Mouse (Mus musculus) heart, embryonic 13.5 days (tissue): Measurements from ENCODE around the gene Ess2. TPM values are rescaled to one million over a fixed set of nuclear protein-coding genes. Genes with fewer than 3 reads are reported as not detected.

ENCODE experiments used
- ATAC-seq: fragments of 200-750 bp; cut with Nextera tagmentation; 2 replicates; pipeline ENCODE4 v1.8.0; 2017; ENCODE audit warnings: moderate TSS enrichment; ENCODE audit not compliant: insufficient number of reproducible peaks, low FRiP score, low TSS enrichment; ENCODE audit errors: extremely low read depth
- H3K27ac ChIP-seq: fragments of 300-500 bp; sonication (generic); replicated peaks from 2 replicates; pipeline ENCODE4 v1.5.1; 2015; ENCODE audit warnings: moderate library complexity, mild to moderate bottlenecking, inconsistent platforms
- H3K27me3 ChIP-seq: fragments of 300-500 bp; sonication (generic); replicated peaks from 2 replicates; pipeline ENCODE4 v1.6.1; 2015; ENCODE audit warnings: mild to moderate bottlenecking, inconsistent platforms
- H3K36me3 ChIP-seq: fragments of 300-500 bp; sonication (generic); 2 replicates; pipeline ENCODE4 v1.6.1; 2015; ENCODE audit warnings: mild to moderate bottlenecking, inconsistent platforms
- H3K4me1 ChIP-seq: fragments of 300-500 bp; sonication (generic); 2 replicates; pipeline ENCODE4 v1.6.1; 2015; ENCODE audit warnings: inconsistent platforms
- H3K4me2 ChIP-seq: fragments of 300-500 bp; sonication (generic); 2 replicates; pipeline ENCODE4 v1.6.1; 2015; ENCODE audit warnings: inconsistent platforms, mild to moderate bottlenecking, moderate library complexity
- H3K4me3 ChIP-seq: fragments of 300-500 bp; sonication (generic); 2 replicates; pipeline ENCODE4 v1.5.1; 2015; ENCODE audit warnings: moderate library complexity, mild to moderate bottlenecking, inconsistent platforms
- H3K9ac ChIP-seq: fragments of 300-500 bp; sonication (generic); 2 replicates; pipeline ENCODE4 v1.6.1; 2015; ENCODE audit warnings: inconsistent platforms, mild to moderate bottlenecking, moderate library complexity
- H3K9me3 ChIP-seq: fragments of 300-500 bp; sonication (generic); 2 replicates; pipeline ENCODE4 v1.6.1; 2016; ENCODE audit warnings: inconsistent platforms
- WGBS: fragments of 180-500 bp; shearing (Covaris S2); methylation state at CpG from one replicate; pipeline ENCODE4 v1.1.7; 2015; ENCODE audit warnings: mixed read lengths; 5-methylcytosine and 5-hydroxymethylcytosine counted together
- polyA plus RNA-seq: library from polyadenylated mRNA; unstranded; fragments of >200 nt; fragmentation: Nextera tagmentation; extraction: Ambion mirVana; gene quantifications from 2 replicates; pipeline ENCODE4 v1.2.1, GENCODE M21; 2015

Ess2 gene
- polyA plus RNA-seq, 1 experiment from 2014 or later: 27.5 TPM

- ATAC-seq: no peak
- H3K27me3 ChIP-seq: peaks cover 46% of the 10 kb centered on the region
- 55% methylated on average over 3 of the region's 3 CpGs for WGBS
These were observed 23.3 kb upstream of the Ess2 start for GRCm38 (mm10) chr16:17934445-17934910.

GRCm38 (mm10) chr16:17933594-17934444, 22.7 kb upstream of the Ess2 start:
- H3K9ac ChIP-seq: no peak overlapping the region
- H3K4me3 ChIP-seq: no peak overlapping the region
- 50% methylated on average over 9 of the region's 9 CpGs for WGBS
- ATAC-seq: no peak
- peaks cover 10% of the 10 kb centered on the region for H3K4me1 ChIP-seq
- H3K4me2 ChIP-seq: no peak overlapping the region
- no peak overlapping the region for H3K27ac ChIP-seq
- H3K36me3 ChIP-seq: no peaks in the 10 kb centered on the region
- H3K9me3 ChIP-seq: no peaks in the 10 kb centered on the region
- peaks cover 46% of the 10 kb centered on the region for H3K27me3 ChIP-seq

More at GRCm38 (mm10) chr16:17934445-17934910, 23.3 kb upstream of the Ess2 start:
- Histone ChIP-seq H3K27ac (no peak overlapping the region), H3K4me3 (no peak overlapping the region), H3K9ac (no peak overlapping the region), H3K4me1 (peaks cover 12% of the 10 kb centered on the region; the same call in 1 of the 2 replicates), H3K36me3 (no peaks in the 10 kb centered on the region), H3K4me2 (no peak overlapping the region), H3K9me3 (no peaks in the 10 kb centered on the region)

- Histone ChIP-seq H3K9ac (no peak overlapping the region), H3K4me3 (no peak overlapping the region), H3K27ac (no peak overlapping the region), H3K4me1 (peaks cover 11% of the 10 kb centered on the region), H3K9me3 (no peaks in the 10 kb centered on the region), H3K36me3 (no peaks in the 10 kb centered on the region), H3K27me3 (peaks cover 32% of the 10 kb centered on the region), H3K4me2 (no peak overlapping the region)
- WGBS: 62% methylated on average over 5 of the region's 5 CpGs
- no peak for ATAC-seq
These were observed 20.8 kb upstream of the Ess2 start for GRCm38 (mm10) chr16:17931906-17932460.

GRCm38 (mm10) chr16:17929631-17930030, 18.5 kb upstream of the Ess2 start:
- ATAC-seq: no peak

GRCm38 (mm10) chr16:17929211-17929610, 18.1 kb upstream of the Ess2 start:
- no peak overlapping the region; the same call in 1 of the 2 replicates for H3K27ac ChIP-seq
- H3K27me3 ChIP-seq: peaks cover 5% of the 10 kb centered on the region; the same call in 1 of the 2 replicates
- 0 out of 2 replicates have a peak overlapping the region, but pooled peaks have one; percentile 91 for H3K9ac ChIP-seq
- H3K4me2 ChIP-seq: peak overlapping the region; percentile 96
- peaks cover 19% of the 10 kb centered on the region for H3K36me3 ChIP-seq
- 34% methylated on average over 2 of the region's 2 CpGs for WGBS
- ATAC-seq: no peak
- peaks cover 18% of the 10 kb centered on the region for H3K4me1 ChIP-seq
- no peak overlapping the region for H3K4me3 ChIP-seq
- H3K9me3 ChIP-seq: no peaks in the 10 kb centered on the region

More at GRCm38 (mm10) chr16:17929631-17930030, 18.5 kb upstream of the Ess2 start:
- Histone ChIP-seq H3K4me3 (no peak overlapping the region), H3K9me3 (no peaks in the 10 kb centered on the region), H3K4me1 (peaks cover 18% of the 10 kb centered on the region), H3K27me3 (peaks cover 9% of the 10 kb centered on the region), H3K36me3 (peaks cover 19% of the 10 kb centered on the region), H3K9ac (no peak overlapping the region), H3K4me2 (no peak overlapping the region), H3K27ac (no peak overlapping the region)
- WGBS: 88% methylated on average over 2 of the region's 2 CpGs

DNA sequence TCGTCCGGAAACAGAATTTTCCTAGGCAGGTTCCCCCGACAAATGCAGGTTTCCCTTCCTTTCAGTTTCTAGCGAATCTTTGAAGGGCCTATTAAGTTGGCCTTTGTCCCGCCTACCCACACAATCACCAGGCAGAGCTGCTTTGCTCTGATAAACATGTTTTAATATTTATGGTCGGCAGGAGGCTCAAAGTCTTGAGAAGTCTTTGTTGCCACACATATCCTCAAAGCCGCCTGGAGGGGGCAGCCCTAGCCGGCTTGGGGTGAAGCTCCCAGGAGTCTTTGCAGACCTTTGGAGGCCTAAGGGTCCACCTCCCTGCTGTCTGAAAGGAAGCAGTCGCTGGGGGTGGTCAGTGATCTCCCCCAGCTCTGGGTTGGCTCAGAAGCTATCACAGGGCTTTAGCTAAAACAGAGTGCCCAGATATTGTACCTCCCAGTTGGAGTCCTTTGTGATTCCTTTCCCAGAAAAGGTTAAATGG, 17.5 kb upstream of the Ess2 start:
- H3K27ac ChIP-seq: peak overlapping the region; percentile 67
- ATAC-seq: 0 out of 2 replicates have a peak, but pooled peaks have one; percentile 14
- H3K9me3 ChIP-seq: no peaks in the 10 kb centered on the region
- 2% methylated on average over 9 of the region's 9 CpGs for WGBS
- H3K9ac ChIP-seq: peak overlapping the region; percentile 91
- H3K4me1 ChIP-seq: peaks cover 18% of the 10 kb centered on the region
- peak overlapping the region; percentile 96 for H3K4me2 ChIP-seq
- H3K27me3 ChIP-seq: no peaks in the 10 kb centered on the region
- peaks cover 19% of the 10 kb centered on the region for H3K36me3 ChIP-seq
- H3K4me3 ChIP-seq: peak overlapping the region; percentile 93

- ATAC-seq: peak; percentile 81
- H3K4me3 ChIP-seq: peak within 1 kb of the TSS; percentile 93
- H3K9ac ChIP-seq: peak within 1 kb of the TSS; percentile 91
- H3K27ac ChIP-seq: peak within 1 kb of the TSS; percentile 67
- peaks cover 19% of the 10 kb centered on the region for H3K4me1 ChIP-seq
- H3K27me3 ChIP-seq: no peaks in the 10 kb centered on the region
- peaks cover 19% of the 10 kb centered on the region for H3K36me3 ChIP-seq
- no peaks in the 10 kb centered on the region for H3K9me3 ChIP-seq
- under 1% methylated on average over 47 of the region's 47 CpGs for WGBS
- peak within 1 kb of the TSS; percentile 96 for H3K4me2 ChIP-seq
These were observed 17.0 kb upstream of the Ess2 start, which contains the start of gene Slc25a1 for GRCm38 (mm10) chr16:17928087-17928580. Gene Slc25a1 (minus strand): TSS chr16:17928219.

DNA sequence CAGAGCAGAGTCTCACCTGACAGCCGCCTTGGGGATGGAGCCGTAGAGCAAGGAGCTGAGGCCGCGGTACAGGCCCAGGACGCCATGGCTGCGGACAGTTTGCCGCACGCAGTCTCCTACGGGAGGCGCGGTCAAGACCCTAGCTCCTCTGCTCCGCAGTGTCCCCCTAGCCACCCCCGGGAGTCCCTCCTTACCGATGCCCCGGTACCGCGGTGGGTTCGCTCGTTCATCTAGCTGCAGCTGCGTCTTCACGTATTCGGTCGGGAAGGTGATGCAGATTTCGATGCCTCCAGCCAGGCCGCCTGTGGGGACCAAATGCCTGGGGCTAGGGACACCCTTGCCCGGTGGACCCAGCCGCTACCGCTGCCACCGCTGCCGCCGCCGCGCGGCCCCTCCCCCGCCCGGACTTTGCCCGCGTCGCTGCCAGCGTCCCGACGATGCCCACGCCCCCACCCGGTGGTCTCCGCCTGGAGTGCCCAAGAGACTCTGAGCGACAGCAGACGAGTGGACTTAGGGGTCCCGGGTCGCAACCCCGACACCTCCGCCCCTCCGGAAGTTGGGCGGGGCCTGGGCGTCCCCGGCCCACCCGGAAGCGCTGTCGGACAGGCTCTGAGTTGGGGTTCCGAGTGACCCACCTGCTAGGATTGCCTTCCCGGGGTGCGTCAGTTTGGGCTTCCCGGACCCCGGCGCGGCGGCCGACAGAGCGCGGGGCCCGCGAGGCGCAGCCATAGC, 16.4 kb upstream of the Ess2 start:
- Histone ChIP-seq H3K9ac (peak overlapping the region; percentile 91), H3K4me3 (peak overlapping the region; percentile 93), H3K27ac (peak overlapping the region; percentile 67), H3K4me1 (peaks cover 25% of the 10 kb centered on the region), H3K27me3 (no peaks in the 10 kb centered on the region), H3K4me2 (peak overlapping the region; percentile 96), H3K9me3 (no peaks in the 10 kb centered on the region), H3K36me3 (peaks cover 19% of the 10 kb centered on the region)
- peak; percentile 34 for ATAC-seq
- WGBS: under 1% methylated on average over 72 of the region's 72 CpGs

DNA sequence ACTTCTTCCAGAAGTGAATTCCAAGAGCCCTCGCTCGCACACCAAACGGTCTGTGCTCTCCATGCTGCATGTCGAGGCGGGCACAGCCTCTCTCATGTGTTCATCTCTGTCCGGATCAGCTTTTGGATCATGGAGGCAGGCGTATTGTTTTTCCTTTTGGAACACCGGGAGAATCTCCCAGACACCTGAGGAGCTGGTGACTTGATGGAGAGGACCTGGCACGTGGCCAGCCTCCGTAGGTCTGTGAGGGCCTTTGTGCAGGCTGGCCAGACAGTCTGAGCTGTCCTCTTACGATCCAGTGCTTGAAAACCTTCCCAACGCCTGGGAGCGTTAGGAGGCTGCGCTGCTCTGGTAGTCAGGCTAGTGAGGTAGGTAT, 11.0 kb upstream of the Ess2 start:
- H3K4me1 ChIP-seq: peaks cover 32% of the 10 kb centered on the region
- H3K27ac ChIP-seq: peak overlapping the region; percentile 88
- H3K9me3 ChIP-seq: no peaks in the 10 kb centered on the region
- peaks cover 38% of the 10 kb centered on the region for H3K27me3 ChIP-seq
- peak overlapping the region; percentile 96 for H3K4me2 ChIP-seq
- H3K9ac ChIP-seq: peak overlapping the region; percentile 92
- WGBS: under 1% methylated on average over 14 of the region's 14 CpGs
- no peak for ATAC-seq
- peaks cover 19% of the 10 kb centered on the region for H3K36me3 ChIP-seq
- H3K4me3 ChIP-seq: peak overlapping the region; percentile 87

- Histone ChIP-seq H3K36me3 (peaks cover 19% of the 10 kb centered on the region), H3K9ac (peak overlapping the region; percentile 92), H3K27me3 (peaks cover 44% of the 10 kb centered on the region), H3K9me3 (no peaks in the 10 kb centered on the region), H3K4me1 (peaks cover 26% of the 10 kb centered on the region), H3K4me3 (peak overlapping the region; percentile 87), H3K4me2 (peak overlapping the region; percentile 96), H3K27ac (peak overlapping the region; percentile 88)
- 2% methylated on average over 47 of the region's 47 CpGs for WGBS
- ATAC-seq: peak; percentile 85
These were observed 10.4 kb upstream of the Ess2 start for GRCm38 (mm10) chr16:17921325-17922162.
